Mouse (Mus musculus) left cerebral cortex, postnatal 10 days (tissue): Measurements from ENCODE around the gene Cyth3. TPM values are rescaled to one million over a fixed set of nuclear protein-coding genes. Genes with fewer than 3 reads are reported as not detected.
A peak's percentile ranks its signal among the peaks of the same experiment; 100 is the strongest.

Experiments
- DNase-seq, 2 experiments: peaks; one replicate each; pipeline ENCODE4 v3.0.0; 2021 to 2022; ENCODE audit warnings: low spot score in 2 of 2, mixed read lengths in 1 of 2; ENCODE audit errors: extremely low spot score in 1 of 2
- intact Hi-C: fragments of 180-260 bp; cut with DNase I; formaldehyde crosslinking; loops from one replicate; pipeline ENCODE4 v1.15.1; 2025
- total RNA-seq, 2 experiments: library from RNA; stranded (reverse); gene quantifications; 2 replicates each; pipeline ENCODE4 v1.2.3; 2021

Cyth3 gene
- total RNA-seq, 2 experiments from 2014 or later: 67.7 to 71.2 TPM

GRCm38 (mm10) chr5:143679654-143680053 lies 57.4 kb downstream of the Cyth3 start:
- DNase-seq: no peak
- intact Hi-C loops: no loop called here

GRCm38 (mm10) chr5:143683696-143684095 lies 61.4 kb downstream of the Cyth3 start:
- intact Hi-C loops: no loop called here
- DNase-seq: no peak

- no peak for DNase-seq
- intact Hi-C loops: no loop called here
Measured at GRCm38 (mm10) chr5:143684911-143685390, 62.7 kb downstream of the Cyth3 start.

GRCm38 (mm10) chr5:143686456-143686855 lies 64.2 kb downstream of the Cyth3 start:
- DNase-seq: no peak
- intact Hi-C loops: no loop called here

GRCm38 (mm10) chr5:143687589-143687988 lies 65.3 kb downstream of the Cyth3 start:
- intact Hi-C loops: no loop called here
- DNase-seq: no peak

- DNase-seq: no peak
- intact Hi-C loops: loop anchor here (5.0 kb wide), 1 partner anchor 58 kb away; no protein-coding TSS in a partner anchor
Measured at GRCm38 (mm10) chr5:143690392-143690791, 68.1 kb downstream of the Cyth3 start.

GRCm38 (mm10) chr5:143690926-143691325 lies 68.7 kb downstream of the Cyth3 start:
- intact Hi-C loops: loop anchor here (5.0 kb wide), 1 partner anchor 59 kb away; no protein-coding TSS in a partner anchor
- DNase-seq: peak in 1 of 2 experiments; percentile 85

- intact Hi-C loops: no loop called here
- no peak for DNase-seq
Measured at GRCm38 (mm10) chr5:143696323-143696722, 74.1 kb downstream of the Cyth3 start.

- intact Hi-C loops: no loop called here
Measured at GRCm38 (mm10) chr5:143698454-143698853, 76.2 kb downstream of the Cyth3 start.

GRCm38 (mm10) chr5:143700247-143700646 lies 78.0 kb downstream of the Cyth3 start:
- intact Hi-C loops: no loop called here

More at GRCm38 (mm10) chr5:143698454-143698853, 76.2 kb downstream of the Cyth3 start:
- DNase-seq: no peak

GRCm38 (mm10) chr5:143701074-143701473 lies 78.8 kb downstream of the Cyth3 start:
- intact Hi-C loops: no loop called here
- DNase-seq: no peak

More at GRCm38 (mm10) chr5:143700247-143700646, 78.0 kb downstream of the Cyth3 start:
- DNase-seq: no peak

GRCm38 (mm10) chr5:143704875-143705658 lies 82.8 kb downstream of the Cyth3 start:
- DNase-seq: no peak
- intact Hi-C loops: no loop called here

GRCm38 (mm10) chr5:143705659-143705982 lies 83.4 kb downstream of the Cyth3 start:
- intact Hi-C loops: no loop called here

GRCm38 (mm10) chr5:143706030-143706821 lies 84.0 kb downstream of the Cyth3 start:
- intact Hi-C loops: no loop called here
- no peak for DNase-seq

More at GRCm38 (mm10) chr5:143705659-143705982, 83.4 kb downstream of the Cyth3 start:
- DNase-seq: no peak

- DNase-seq: no peak
- intact Hi-C loops: no loop called here
Measured at GRCm38 (mm10) chr5:143706822-143707200, 84.6 kb downstream of the Cyth3 start.

- intact Hi-C loops: loop anchor here (2.0 kb wide), 1 partner anchor 143 kb away; no protein-coding TSS in a partner anchor
Measured at GRCm38 (mm10) chr5:143711326-143711725, 89.1 kb downstream of the Cyth3 start.

GRCm38 (mm10) chr5:143712011-143712800 lies 90.0 kb downstream of the Cyth3 start:
- intact Hi-C loops: no loop called here
- no peak for DNase-seq

More at GRCm38 (mm10) chr5:143711326-143711725, 89.1 kb downstream of the Cyth3 start:
- DNase-seq: peak; percentile 51 to 71

- DNase-seq: no peak
- intact Hi-C loops: no loop called here
Measured at GRCm38 (mm10) chr5:143721962-143722361, 99.7 kb downstream of the Cyth3 start.

- no peak for DNase-seq
- intact Hi-C loops: no loop called here
Measured at GRCm38 (mm10) chr5:143730915-143731314, 108.7 kb downstream of the Cyth3 start.
